Mouse (Mus musculus) kidney, adult 8-10 months (tissue): ENCODE data around the gene Slitrk5.
A peak's percentile ranks its signal among the peaks of the same experiment; 100 is the strongest.
"Not testable (repeated sequence)": the region's sequence is repeated elsewhere in the genome, so short reads cannot be mapped to it uniquely, and the experiment has no call there.

Source experiments
- DNase-seq, 2 experiments: peaks; one replicate each; pipeline ENCODE4 v3.0.0; 2022

Slitrk5 gene

GRCm38 (mm10) chr14:111674664-111675147 is at the start of gene Slitrk5:
TSS of gene Slitrk5 (plus strand) at chr14:111675097.
- peak; percentile 47 to 82 for DNase-seq

GRCm38 (mm10) chr14:111672942-111673341 is 2.0 kb upstream of the Slitrk5 start:
- no peak for DNase-seq

- DNase-seq = no peak
Observed at GRCm38 (mm10) chr14:111675211-111676165, 591 bp downstream of the Slitrk5 start.

GRCm38 (mm10) chr14:111676166-111676581 is 1.3 kb downstream of the Slitrk5 start:
- no peak for DNase-seq

GRCm38 (mm10) chr14:111676851-111677291 is 2.0 kb downstream of the Slitrk5 start:
- no peak for DNase-seq

- no peak for DNase-seq
Observed at GRCm38 (mm10) chr14:111677361-111678070, 2.6 kb downstream of the Slitrk5 start.

- no peak for DNase-seq
Observed at GRCm38 (mm10) chr14:111680271-111680670, 5.4 kb downstream of the Slitrk5 start.

- DNase-seq = no peak
Observed at GRCm38 (mm10) chr14:111681092-111681708, 6.3 kb downstream of the Slitrk5 start.

GRCm38 (mm10) chr14:111681773-111682172 is 6.9 kb downstream of the Slitrk5 start:
- DNase-seq = no peak

GRCm38 (mm10) chr14:111683543-111683942 is 8.6 kb downstream of the Slitrk5 start:
- DNase-seq = no peak

GRCm38 (mm10) chr14:111690139-111690538 is 15.2 kb downstream of the Slitrk5 start:
- DNase-seq = not testable (repeated sequence)

- DNase-seq = no peak
Observed at GRCm38 (mm10) chr14:111729833-111730232, 54.9 kb downstream of the Slitrk5 start.
